Mouse (Mus musculus) effector memory CD4-positive, alpha-beta T cell, adult 5 months (primary cell): ENCODE results near the gene Gm614. TPM values are rescaled to one million over a fixed set of nuclear protein-coding genes. Genes with fewer than 3 reads are reported as not detected.

Source experiments
- polyA plus RNA-seq: library from polyadenylated mRNA; unstranded; fragments of 100-300 nt; shearing (Covaris generic); gene quantifications from one replicate; pipeline ENCODE4 v1.2.1, GENCODE M21; 2017

Gm614 gene
- polyA plus RNA-seq: 2.5 TPM

DNA sequence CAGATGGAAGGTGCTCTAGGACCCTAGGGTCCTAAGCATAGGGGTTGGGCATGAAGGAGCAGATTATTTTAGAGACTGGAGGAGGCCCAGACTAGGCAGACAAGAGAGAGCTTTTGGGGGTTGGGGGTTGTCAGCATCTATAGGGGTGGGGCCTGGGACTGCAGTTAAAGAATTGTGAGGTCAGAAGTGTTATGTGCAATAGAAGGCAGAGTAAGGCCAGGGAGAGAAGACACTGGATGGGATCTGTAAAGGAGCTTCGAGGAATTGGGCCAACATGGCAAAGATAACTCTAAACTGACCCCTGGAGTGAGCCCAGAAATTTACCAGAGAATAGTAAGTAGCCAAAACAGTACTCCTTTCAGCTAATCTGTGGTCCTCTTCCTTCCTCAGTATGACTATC is at the start of gene Gm614:
Gene Gm614, minus strand, starts transcription at position 101 of the 400 bp plus-strand sequence.

DNA sequence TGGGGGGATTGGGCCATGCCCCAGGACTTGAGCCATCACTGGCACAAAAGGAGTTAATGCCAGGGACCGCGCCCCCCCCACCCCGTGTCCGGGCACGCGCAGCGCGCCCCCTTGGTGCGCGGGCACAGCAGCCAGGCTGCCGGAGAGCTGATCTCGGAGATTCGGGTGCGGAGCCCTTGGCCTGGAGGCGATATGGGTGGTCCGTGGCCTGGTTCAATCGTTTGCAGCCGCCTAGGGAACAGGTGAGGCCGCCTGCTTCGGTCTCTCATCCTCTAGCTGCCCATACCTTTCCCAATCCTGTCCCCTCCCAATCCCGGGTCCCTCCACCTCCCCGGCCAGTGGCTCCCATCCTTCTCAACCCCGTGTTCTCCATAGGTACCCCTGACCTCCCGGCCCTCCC is 35.3 kb upstream of the Gm614 start, which contains the start of gene Nlgn3:
Gene Nlgn3, plus strand, starts transcription at position 114 of the 400 bp plus-strand sequence.

GRCm38 (mm10) chrX:101273875-101274738 is 10.3 kb upstream of the Gm614 start, which contains the start of gene Med12:
Med12 (plus strand) TSS chrX:101274030.

DNA sequence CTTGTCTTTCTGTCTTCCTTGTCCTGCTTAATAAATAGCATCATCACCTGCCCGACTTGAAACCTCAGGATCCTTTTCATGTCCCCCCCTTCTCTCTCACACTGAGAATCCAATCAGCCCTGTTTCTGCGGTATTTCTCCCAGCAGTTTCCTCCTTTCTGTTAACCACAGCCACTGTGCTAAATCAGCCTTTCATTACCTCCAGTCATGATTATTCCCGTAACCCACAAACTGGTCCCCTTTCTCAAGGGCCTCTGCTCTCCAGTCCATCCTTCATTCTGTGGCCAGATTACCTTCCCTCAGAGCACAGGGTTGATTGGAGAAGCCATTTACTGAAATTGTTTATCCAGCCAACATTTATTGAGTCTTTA is 4.9 kb upstream of the Gm614 start, which contains the start of gene Gm20489:
Gene Gm20489, minus strand, starts transcription at position 269 of the 370 bp plus-strand sequence.

GRCm38 (mm10) chrX:101268025-101268754 is 4.4 kb upstream of the Gm614 start, which contains the start of gene Il2rg:
Il2rg (minus strand) TSS chrX:101268255.

DNA sequence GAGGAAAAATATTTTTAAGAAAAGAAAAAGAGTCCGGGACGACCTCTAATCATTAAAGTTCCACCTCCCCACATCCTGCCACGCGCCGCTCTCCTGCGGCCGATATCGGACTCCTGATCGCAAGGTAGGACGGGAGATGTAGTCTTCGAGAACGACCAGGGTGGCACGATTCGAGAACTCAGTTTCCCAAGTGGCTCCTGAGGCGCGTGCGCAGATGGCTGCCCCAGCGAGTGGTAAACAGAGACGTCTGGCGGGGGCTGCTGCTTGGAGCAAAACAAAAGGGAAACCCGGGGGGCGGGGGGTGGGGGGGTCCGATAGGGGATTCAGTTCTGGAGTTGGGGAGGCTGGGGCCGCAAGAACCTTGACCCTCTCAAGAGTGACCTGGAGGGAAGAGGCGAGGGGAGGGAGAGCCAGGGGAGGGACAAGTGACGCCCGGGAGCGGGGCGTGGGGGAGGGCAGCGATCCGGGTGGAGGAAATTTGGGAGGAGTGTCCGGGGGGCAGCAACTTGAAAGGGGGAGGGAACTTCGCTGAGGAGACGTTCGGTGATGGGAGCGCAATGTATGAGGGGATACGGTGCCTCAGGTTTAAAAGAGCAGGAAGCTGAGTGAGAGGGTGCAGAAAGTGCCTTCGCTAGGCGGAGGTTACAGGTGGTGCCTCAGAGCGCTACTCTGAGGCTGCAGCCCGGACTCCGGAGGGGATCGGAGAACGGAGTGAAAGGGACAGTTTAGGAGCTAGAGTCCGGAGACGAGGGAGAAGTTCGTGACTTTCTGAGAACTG is 9.7 kb downstream of the Gm614 start, which contains the start of gene Foxo4:
Gene Foxo4, plus strand, starts transcription at position 577 of the 778 bp plus-strand sequence.

GRCm38 (mm10) chrX:101221834-101222795 is 41.7 kb downstream of the Gm614 start, which contains the start of gene Snx12:
Snx12 (minus strand) TSS chrX:101222563.

Other genes starting within 250 kb of the Gm614 start
- gene Tex11, start 204.3 kb downstream of the Gm614 start, polyA plus RNA-seq: not detected
- 0.55 TPM for gene Slc7a3, start 178.0 kb downstream of the Gm614 start, polyA plus RNA-seq
- gene Snx12, start 41.4 kb downstream of the Gm614 start, polyA plus RNA-seq: 56.4 TPM
- 2.0 TPM for gene Foxo4, start 9.5 kb downstream of the Gm614 start, polyA plus RNA-seq
- gene Il2rg, start 4.3 kb upstream of the Gm614 start, polyA plus RNA-seq: 1,479 TPM
- gene Gm20489, start 5.0 kb upstream of the Gm614 start, polyA plus RNA-seq: 2.5 TPM
- gene Med12, start 10.0 kb upstream of the Gm614 start, polyA plus RNA-seq: 76.5 TPM
- gene Nlgn3, start 35.2 kb upstream of the Gm614 start, polyA plus RNA-seq: 0.05 TPM
- gene Gjb1, start 112.4 kb upstream of the Gm614 start, polyA plus RNA-seq: not detected
- 10.5 TPM for gene Zmym3, start 156.9 kb upstream of the Gm614 start, polyA plus RNA-seq
- 193 TPM for gene Nono, start 165.3 kb upstream of the Gm614 start, polyA plus RNA-seq
- not detected for gene Itgb1bp2, start 185.1 kb upstream of the Gm614 start, polyA plus RNA-seq